Mouse (Mus musculus): ENCODE measurements around the gene Tcte1. TPM values are rescaled to one million over a fixed set of nuclear protein-coding genes. Genes with fewer than 3 reads are reported as not detected.

Gene Tcte1
- polyA plus RNA-seq (2012; ENCODE audit: insufficient read depth, insufficient read length, missing spikeins): not detected in 2 replicates

DNA sequence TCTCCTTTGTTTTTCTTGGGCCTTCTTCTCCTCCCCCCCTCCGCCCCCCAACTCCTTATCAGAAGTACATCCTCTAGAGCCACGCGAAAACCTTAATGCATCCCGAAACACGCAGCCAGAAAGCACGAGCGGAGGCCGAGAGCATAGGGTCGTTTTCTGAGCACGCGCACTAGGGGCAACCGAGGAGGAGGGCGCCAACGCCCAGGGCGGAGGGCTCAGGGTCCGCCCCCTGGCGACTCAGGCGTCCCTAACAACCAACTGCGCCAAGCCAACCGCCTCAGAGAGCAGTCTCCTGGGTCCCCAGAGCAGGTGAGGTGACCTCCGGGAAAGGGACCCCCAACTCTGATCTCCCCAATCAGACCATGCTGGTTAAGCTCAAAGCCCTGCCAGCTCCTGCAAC lies at the start of gene Tcte1:
Gene Tcte1, plus strand, starts transcription at position 172 of the 400 bp plus-strand sequence.
- no peak within 1 kb of the TSS for H3K4me3 ChIP-seq (ENCODE audit: insufficient read depth, low read depth, low read length)
- H3K27ac ChIP-seq (replicated peaks; ENCODE audit: low read depth, low read length): no peak within 1 kb of the TSS
- H3K4me1 ChIP-seq (ENCODE audit: control insufficient read depth, insufficient read depth, insufficient read length, low read length): no peaks in the 10 kb centered on the region

DNA sequence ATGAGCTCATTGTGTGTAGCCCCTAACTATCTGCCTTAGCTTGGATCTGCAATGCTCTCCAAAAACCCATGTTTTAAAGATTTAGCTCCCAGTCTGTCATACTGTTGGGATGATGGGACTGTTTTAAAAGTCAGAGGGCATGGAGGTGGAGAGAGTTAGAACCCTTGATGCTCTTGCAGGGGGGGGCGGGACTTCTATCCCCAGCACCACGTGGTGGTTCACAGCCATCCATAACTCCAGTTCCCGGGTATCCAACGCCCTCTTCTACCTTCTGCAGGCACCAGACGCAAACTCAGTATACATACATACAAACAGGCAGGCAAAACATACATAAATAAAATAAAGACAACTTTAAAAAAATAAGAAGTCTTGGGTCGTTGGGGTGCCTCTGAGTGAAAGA lies 49.6 kb upstream of the Tcte1 start:
- H3K27ac ChIP-seq (replicated peaks; ENCODE audit: low read depth, low read length): no peak overlapping the region
- no peak overlapping the region for H3K4me3 ChIP-seq (ENCODE audit: insufficient read depth, low read depth, low read length)
- no peaks in the 10 kb centered on the region for H3K4me1 ChIP-seq (ENCODE audit: control insufficient read depth, insufficient read depth, insufficient read length, low read length)

- H3K4me1 ChIP-seq (ENCODE audit: control insufficient read depth, insufficient read depth, insufficient read length, low read length): no peaks in the 10 kb centered on the region
- H3K4me3 ChIP-seq (ENCODE audit: insufficient read depth, low read depth, low read length): no peak overlapping the region
- no peak overlapping the region for H3K27ac ChIP-seq (replicated peaks; ENCODE audit: low read depth, low read length)
Observed at GRCm38 (mm10) chr17:45474146-45474545, 49.1 kb upstream of the Tcte1 start.

DNA sequence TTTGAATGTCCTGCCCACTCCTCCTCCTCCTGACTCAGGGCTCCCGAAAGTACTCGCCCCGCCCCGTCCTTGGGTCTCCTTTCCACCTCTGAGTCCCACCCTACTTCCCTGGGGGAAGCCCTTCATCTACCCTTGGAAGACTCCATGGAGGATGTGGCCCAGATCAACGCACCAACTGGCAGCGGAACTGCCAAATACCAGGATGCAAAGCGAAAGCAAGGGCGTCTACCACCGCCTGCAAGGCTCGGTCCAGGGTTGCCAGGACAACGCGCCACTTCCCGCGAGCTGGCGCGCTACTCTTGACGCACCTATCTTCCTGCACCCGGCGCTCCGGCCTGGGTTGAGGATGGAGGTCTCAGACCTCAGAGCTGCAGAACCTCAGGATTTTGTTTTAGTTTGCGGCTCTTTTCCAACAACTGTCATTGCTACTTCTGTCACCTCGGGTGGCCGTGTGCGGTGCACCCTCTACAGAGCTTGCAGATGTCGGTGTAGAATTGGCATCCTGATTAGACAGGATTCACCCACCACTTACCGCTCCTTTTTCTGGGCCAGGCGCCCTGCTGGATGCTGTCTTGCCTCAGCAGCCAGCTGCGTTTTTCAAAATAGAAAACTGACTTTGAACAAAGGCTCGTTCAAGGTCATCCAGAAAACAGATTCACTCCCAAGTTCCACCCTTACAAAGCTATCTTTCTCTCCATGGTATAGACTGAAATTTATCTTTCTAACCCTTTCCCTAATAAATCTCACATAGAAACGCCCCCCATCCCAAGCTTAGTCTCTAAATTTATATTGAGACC lies 48.4 kb upstream of the Tcte1 start, which contains the start of gene Spats1:
Gene Spats1, minus strand, starts transcription at position 747 of the 797 bp plus-strand sequence.
- Histone ChIP-seq H3K27ac (replicated peaks; ENCODE audit: low read depth, low read length) (no peak within 1 kb of the TSS), H3K4me3 (ENCODE audit: insufficient read depth, low read depth, low read length) (peak within 1 kb of the TSS; percentile 39), H3K4me1 (ENCODE audit: control insufficient read depth, insufficient read depth, insufficient read length, low read length) (no peaks in the 10 kb centered on the region)

GRCm38 (mm10) chr17:45478234-45478825 lies 44.9 kb upstream of the Tcte1 start:
- no peak overlapping the region for H3K27ac ChIP-seq (replicated peaks; ENCODE audit: low read depth, low read length)
- no peak overlapping the region for H3K4me3 ChIP-seq (ENCODE audit: insufficient read depth, low read depth, low read length)
- no peaks in the 10 kb centered on the region for H3K4me1 ChIP-seq (ENCODE audit: control insufficient read depth, insufficient read depth, insufficient read length, low read length)

DNA sequence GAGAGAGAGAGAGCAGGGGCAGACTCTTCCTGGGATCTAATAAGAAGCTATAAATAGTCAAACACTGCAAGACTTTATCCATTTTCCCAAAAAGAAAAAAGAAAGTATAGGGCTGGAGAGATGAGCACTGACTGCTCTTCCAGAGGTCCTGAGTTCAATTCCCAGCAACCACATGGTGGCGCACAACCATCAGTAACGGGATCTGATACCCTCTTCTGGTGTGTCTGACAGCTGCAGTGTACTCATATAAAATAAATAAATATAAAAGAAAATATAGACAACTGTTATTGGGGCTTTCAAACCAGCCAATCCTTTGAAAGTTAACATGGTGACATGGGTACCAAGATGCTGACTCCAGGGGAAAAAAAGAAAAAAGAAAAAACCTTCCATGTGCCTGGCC lies 42.8 kb upstream of the Tcte1 start:
- H3K4me1 ChIP-seq (ENCODE audit: control insufficient read depth, insufficient read depth, insufficient read length, low read length): no peaks in the 10 kb centered on the region
- H3K4me3 ChIP-seq (ENCODE audit: insufficient read depth, low read depth, low read length): no peak overlapping the region
- H3K27ac ChIP-seq (replicated peaks; ENCODE audit: low read depth, low read length): no peak overlapping the region

GRCm38 (mm10) chr17:45485581-45485980 lies 37.7 kb upstream of the Tcte1 start:
- Histone ChIP-seq H3K27ac (replicated peaks; ENCODE audit: low read depth, low read length) (no peak overlapping the region), H3K4me1 (ENCODE audit: control insufficient read depth, insufficient read depth, insufficient read length, low read length) (no peaks in the 10 kb centered on the region), H3K4me3 (ENCODE audit: insufficient read depth, low read depth, low read length) (no peak overlapping the region)

GRCm38 (mm10) chr17:45487216-45487615 lies 36.0 kb upstream of the Tcte1 start:
- no peak overlapping the region for H3K4me3 ChIP-seq (ENCODE audit: insufficient read depth, low read depth, low read length)
- no peak overlapping the region for H3K27ac ChIP-seq (replicated peaks; ENCODE audit: low read depth, low read length)
- H3K4me1 ChIP-seq (ENCODE audit: control insufficient read depth, insufficient read depth, insufficient read length, low read length): no peaks in the 10 kb centered on the region

- Histone ChIP-seq H3K4me1 (ENCODE audit: control insufficient read depth, insufficient read depth, insufficient read length, low read length) (no peaks in the 10 kb centered on the region), H3K4me3 (ENCODE audit: insufficient read depth, low read depth, low read length) (no peak overlapping the region), H3K27ac (replicated peaks; ENCODE audit: low read depth, low read length) (no peak overlapping the region)
Observed at GRCm38 (mm10) chr17:45488321-45489254, 34.6 kb upstream of the Tcte1 start.

DNA sequence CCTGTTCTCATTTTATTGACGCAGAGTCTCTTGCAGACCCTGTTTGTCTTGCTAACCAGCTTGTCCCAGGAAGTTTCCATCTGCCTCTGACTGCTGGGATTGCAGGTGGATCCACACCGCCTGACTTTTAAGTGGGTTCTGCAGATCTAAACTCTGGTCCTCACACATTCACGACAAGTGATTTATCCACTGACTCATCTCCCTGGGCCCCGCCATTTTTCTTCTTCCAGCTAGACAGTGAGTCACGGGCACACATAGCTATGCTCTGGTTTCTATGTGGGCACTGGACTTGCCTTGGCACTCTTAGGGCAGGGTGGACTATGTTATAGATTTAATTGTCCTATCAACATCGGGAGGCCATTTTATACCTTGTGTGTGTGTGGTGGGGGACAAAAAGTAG lies 33.5 kb upstream of the Tcte1 start:
- H3K4me3 ChIP-seq (ENCODE audit: insufficient read depth, low read depth, low read length): no peak overlapping the region
- no peaks in the 10 kb centered on the region for H3K4me1 ChIP-seq (ENCODE audit: control insufficient read depth, insufficient read depth, insufficient read length, low read length)
- no peak overlapping the region for H3K27ac ChIP-seq (replicated peaks; ENCODE audit: low read depth, low read length)

DNA sequence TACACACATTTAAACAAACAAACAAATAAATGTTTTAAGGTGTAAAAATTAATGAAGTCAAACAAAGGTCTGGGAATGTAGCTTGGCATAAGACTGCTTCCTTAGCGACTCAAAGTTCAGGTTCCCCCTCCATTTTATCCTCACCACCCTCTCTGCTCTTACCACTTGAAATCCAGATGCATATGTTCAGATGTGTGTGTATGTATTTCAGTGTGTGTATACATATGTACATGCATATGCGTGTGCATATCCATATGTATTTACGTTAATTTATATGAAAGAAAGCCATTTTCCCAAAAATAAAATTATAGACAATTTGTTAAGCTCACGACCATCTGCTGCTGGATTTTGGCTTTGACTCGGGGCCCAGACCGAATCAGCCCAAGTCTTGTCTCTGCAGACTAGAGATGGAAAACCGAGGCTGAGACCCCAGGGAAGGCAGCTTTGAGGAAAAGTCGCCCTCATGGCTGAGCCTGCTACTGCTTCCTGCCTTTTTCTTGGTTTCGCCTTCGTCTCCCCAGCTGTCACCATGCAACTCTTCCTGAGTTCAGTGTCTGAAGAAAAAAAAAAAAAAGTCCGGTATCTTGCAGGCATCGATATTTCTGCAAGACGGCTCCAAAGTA lies 32.6 kb upstream of the Tcte1 start:
- Histone ChIP-seq H3K4me1 (ENCODE audit: control insufficient read depth, insufficient read depth, insufficient read length, low read length) (no peaks in the 10 kb centered on the region), H3K27ac (replicated peaks; ENCODE audit: low read depth, low read length) (no peak overlapping the region), H3K4me3 (ENCODE audit: insufficient read depth, low read depth, low read length) (no peak overlapping the region)

DNA sequence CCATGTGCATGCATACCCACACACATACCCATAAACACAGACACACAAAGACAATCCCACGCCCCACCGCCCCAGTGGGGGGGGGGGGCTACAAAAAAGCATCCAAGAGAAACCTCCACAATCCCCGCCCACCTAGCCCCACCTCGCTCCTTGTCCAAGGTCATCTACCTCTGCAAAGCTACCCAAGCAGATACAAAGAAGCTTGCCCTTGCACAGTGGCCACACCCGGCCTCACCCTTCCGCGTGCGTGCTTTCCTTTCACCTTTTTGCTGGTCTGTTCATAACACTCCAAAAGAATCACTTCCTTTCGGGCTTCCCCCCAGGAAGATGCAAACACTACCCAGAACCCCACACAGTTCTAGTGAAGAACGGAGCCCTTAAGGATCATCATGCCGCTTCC lies 27.8 kb upstream of the Tcte1 start:
- Histone ChIP-seq H3K27ac (replicated peaks; ENCODE audit: low read depth, low read length) (no peak overlapping the region), H3K4me1 (ENCODE audit: control insufficient read depth, insufficient read depth, insufficient read length, low read length) (no peaks in the 10 kb centered on the region)

DNA sequence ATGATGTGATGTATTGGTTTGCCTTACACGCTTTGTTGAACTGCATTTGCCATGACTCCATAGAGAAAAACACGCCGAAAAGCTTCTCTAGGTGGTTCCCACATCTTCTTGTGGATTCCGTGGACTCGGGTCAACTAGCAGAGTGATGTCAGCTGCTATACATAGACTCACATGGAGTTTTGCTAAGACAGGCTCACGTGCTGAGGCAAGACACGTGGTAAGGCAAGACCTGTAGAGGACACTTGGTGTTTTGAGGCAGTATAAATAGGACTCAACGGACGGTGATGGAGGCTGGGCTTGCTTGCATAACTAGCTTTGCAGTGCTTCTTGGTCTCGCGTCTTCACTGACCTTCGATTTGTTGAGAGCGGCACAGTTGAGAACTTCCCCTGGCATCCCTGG lies 24.8 kb upstream of the Tcte1 start:
- Histone ChIP-seq H3K4me3 (ENCODE audit: insufficient read depth, low read depth, low read length) (no peak overlapping the region), H3K27ac (replicated peaks; ENCODE audit: low read depth, low read length) (no peak overlapping the region), H3K4me1 (ENCODE audit: control insufficient read depth, insufficient read depth, insufficient read length, low read length) (no peaks in the 10 kb centered on the region)

More for the DNA sequence above, 27.8 kb upstream of the Tcte1 start:
- no peak overlapping the region for H3K4me3 ChIP-seq (ENCODE audit: insufficient read depth, low read depth, low read length)

DNA sequence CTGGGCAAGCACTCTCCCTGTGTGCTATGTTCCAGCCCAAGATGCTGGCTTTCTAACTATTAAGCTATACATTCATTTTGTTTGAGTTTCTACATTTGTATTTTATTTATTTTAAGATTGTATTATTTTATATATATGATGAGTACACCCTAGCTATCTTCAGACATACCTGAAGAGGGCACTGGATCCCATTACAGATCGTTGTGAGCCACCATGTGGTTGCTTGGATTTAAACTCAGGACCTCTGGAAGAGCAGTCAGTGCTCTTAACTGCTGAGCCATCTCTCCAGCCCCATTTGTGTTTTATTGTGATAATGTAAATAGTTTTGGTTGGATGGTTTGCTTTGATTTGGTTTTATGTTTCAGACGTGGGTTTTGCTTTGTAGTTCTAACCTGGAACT lies 23.7 kb upstream of the Tcte1 start:
- Histone ChIP-seq H3K4me1 (ENCODE audit: control insufficient read depth, insufficient read depth, insufficient read length, low read length) (no peaks in the 10 kb centered on the region), H3K4me3 (ENCODE audit: insufficient read depth, low read depth, low read length) (no peak overlapping the region), H3K27ac (replicated peaks; ENCODE audit: low read depth, low read length) (no peak overlapping the region)

DNA sequence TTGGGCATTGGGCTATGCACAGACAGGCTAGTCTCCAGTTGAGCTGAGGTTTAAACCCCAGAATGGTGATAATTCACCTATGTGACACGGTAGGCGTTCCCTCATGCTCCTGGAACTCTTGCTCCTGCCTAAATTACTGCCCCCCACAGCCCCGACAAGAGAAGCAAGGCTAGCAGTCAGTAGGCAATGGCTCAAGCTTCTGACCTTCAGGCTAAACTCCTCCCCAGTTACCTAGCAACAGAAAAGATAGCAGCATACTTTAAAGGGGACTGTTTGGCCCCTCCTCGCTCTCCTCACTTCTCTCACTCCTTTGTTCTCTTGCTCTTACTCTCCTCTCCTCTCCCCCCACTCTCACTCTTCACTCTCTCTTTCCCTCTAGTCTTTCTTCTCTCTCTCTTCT lies 22.3 kb upstream of the Tcte1 start:
- Histone ChIP-seq H3K4me1 (ENCODE audit: control insufficient read depth, insufficient read depth, insufficient read length, low read length) (no peaks in the 10 kb centered on the region), H3K27ac (replicated peaks; ENCODE audit: low read depth, low read length) (no peak overlapping the region), H3K4me3 (ENCODE audit: insufficient read depth, low read depth, low read length) (no peak overlapping the region)

Measured in brown adipose tissue, adult 24 weeks (tissue).